Mouse (Mus musculus): Measurements from ENCODE around the gene Gm973.

- no peak for TF ChIP-seq CTCF (conservative IDR thresholded peaks at IDR 0.05; ENCODE audit: insufficient read depth, insufficient read length, low read depth, low read length)
- no peak for TF ChIP-seq POLR2A (IDR thresholded peaks at IDR 0.05; ENCODE audit: low read depth, low read length)
Observed at GRCm38 (mm10) chr1:59541271-59542020, 25.4 kb downstream of the Gm973 start.
